Mouse (Mus musculus) cortical plate, adult 2 months (tissue): Measurements from ENCODE around the gene Lamc3. TPM values are rescaled to one million over a fixed set of nuclear protein-coding genes. Genes with fewer than 3 reads are reported as not detected.

Experiments
- H3K27ac ChIP-seq: fragments of 200-500 bp; 2 replicates; pipeline ENCODE4 v1.5.1; 2012; ENCODE audit warnings: low read length, control low read depth, inconsistent platforms; ENCODE audit not compliant: insufficient read depth
- H3K4me1 ChIP-seq: fragments of 200-500 bp; 2 replicates; pipeline ENCODE4 v1.6.1; 2011; ENCODE audit warnings: low read length; ENCODE audit not compliant: control insufficient read depth, insufficient read depth
- H3K4me3 ChIP-seq: fragments of 200-500 bp; 2 replicates; pipeline ENCODE4 v1.5.1; 2011; ENCODE audit warnings: mild to moderate bottlenecking, low read length, control low read depth; ENCODE audit not compliant: insufficient read depth
- CTCF ChIP-seq: fragments of 200-500 bp; IDR thresholded peaks from 2 replicates; pipeline ENCODE4 v1.5.1; 2011; ENCODE audit warnings: mild to moderate bottlenecking, control low read depth, low read length; ENCODE audit not compliant: insufficient read depth; ENCODE audit errors: extremely low read depth
- POLR2A ChIP-seq: fragments of 200-500 bp; IDR thresholded peaks from 2 replicates; pipeline ENCODE4 v1.6.1; 2011; ENCODE audit warnings: mild to moderate bottlenecking, low read length, control low read depth; ENCODE audit not compliant: insufficient read depth; ENCODE audit errors: extremely low read depth
- polyA plus RNA-seq: library from polyadenylated mRNA; depleted of rRNA; stranded (reverse); fragments of >200 nt; gene quantifications from 2 replicates; pipeline ENCODE4 v1.2.3, GENCODE M21; 2012; rRNA removed

Lamc3 gene
- polyA plus RNA-seq, 1 experiment, result 3.9 TPM

GRCm38 (mm10) chr2:31987774-31988173 is 100.7 kb downstream of the Lamc3 start:
- Histone ChIP-seq H3K27ac (no peak overlapping the region), H3K4me3 (no peak overlapping the region), H3K4me1 (no peaks in the 10 kb centered on the region)
- TF ChIP-seq POLR2A, result no peak
- no peak for TF ChIP-seq CTCF

- Histone ChIP-seq H3K27ac (no peak overlapping the region), H3K4me3 (no peak overlapping the region), H3K4me1 (peaks cover 1% of the 10 kb centered on the region; the same call in 1 of the 2 replicates)
- no peak for TF ChIP-seq CTCF
- no peak for TF ChIP-seq POLR2A
These were observed 103.9 kb downstream of the Lamc3 start for GRCm38 (mm10) chr2:31990961-31991360.

GRCm38 (mm10) chr2:31994896-31995295 is 107.8 kb downstream of the Lamc3 start:
- no peak for TF ChIP-seq CTCF
- TF ChIP-seq POLR2A, result no peak
- peaks cover 3% of the 10 kb centered on the region; the same call in 1 of the 2 replicates for H3K4me1 ChIP-seq
- no peak overlapping the region for H3K27ac ChIP-seq
- no peak overlapping the region for H3K4me3 ChIP-seq

- no peak overlapping the region for H3K27ac ChIP-seq
These were observed 109.0 kb downstream of the Lamc3 start for GRCm38 (mm10) chr2:31996060-31996459.

More at GRCm38 (mm10) chr2:31996060-31996459, 109.0 kb downstream of the Lamc3 start:
- peaks cover 3% of the 10 kb centered on the region; the same call in 1 of the 2 replicates for H3K4me1 ChIP-seq
- H3K4me3 ChIP-seq, result no peak overlapping the region
- no peak for TF ChIP-seq CTCF

Other genes starting within 250 kb of the Lamc3 start
- 0.17 TPM in 2 replicates for gene Prdm12, start 247.3 kb upstream of the Lamc3 start, polyA plus RNA-seq
- 24.4 and 27.3 TPM in 2 replicates for gene Exosc2, start 216.6 kb upstream of the Lamc3 start, polyA plus RNA-seq
- 38.4 and 39.9 TPM in 2 replicates for gene Abl1, start 198.9 kb upstream of the Lamc3 start, polyA plus RNA-seq
- gene Qrfp, start 76.7 kb upstream of the Lamc3 start, polyA plus RNA-seq, result not detected in 2 replicates
- gene Fibcd1, start 41.3 kb upstream of the Lamc3 start, polyA plus RNA-seq, result 4.9 and 11.4 TPM in 2 replicates
- gene Aif1l, start 62.8 kb downstream of the Lamc3 start, polyA plus RNA-seq, result 7.5 and 10.1 TPM in 2 replicates
- 34.1 and 41.9 TPM in 2 replicates for gene Nup214, start 87.1 kb downstream of the Lamc3 start, polyA plus RNA-seq
- gene Fam78a, start 197.6 kb downstream of the Lamc3 start, polyA plus RNA-seq, result 3.2 and 3.7 TPM in 2 replicates
- 34.5 and 36.4 TPM in 2 replicates for gene Plpp7, start 208.2 kb downstream of the Lamc3 start, polyA plus RNA-seq